Mouse (Mus musculus): Measurements from ENCODE around the gene St6galnac3. TPM values are rescaled to one million over a fixed set of nuclear protein-coding genes. Genes with fewer than 3 reads are reported as not detected.

Gene St6galnac3
- total RNA-seq, 1 experiment from 2014 or later = 6.8 TPM

- ATAC-seq (ENCODE audit: extremely low read depth, insufficient number of reproducible peaks, low FRiP score, poor library complexity, severe bottlenecking) = no peak
Measured at GRCm38 (mm10) chr3:153735796-153736549, 11.0 kb upstream of the St6galnac3 start.

- ATAC-seq (ENCODE audit: extremely low read depth, insufficient number of reproducible peaks, low FRiP score, poor library complexity, severe bottlenecking) = no peak
Measured at GRCm38 (mm10) chr3:153734741-153735140, 9.8 kb upstream of the St6galnac3 start.

- ATAC-seq (ENCODE audit: extremely low read depth, insufficient number of reproducible peaks, low FRiP score, poor library complexity, severe bottlenecking) = no peak
Measured at GRCm38 (mm10) chr3:153733364-153734159, 8.6 kb upstream of the St6galnac3 start.

- no peak for ATAC-seq (ENCODE audit: extremely low read depth, insufficient number of reproducible peaks, low FRiP score, poor library complexity, severe bottlenecking)
Measured at GRCm38 (mm10) chr3:153732749-153733148, 7.8 kb upstream of the St6galnac3 start.

- no peak for ATAC-seq (ENCODE audit: extremely low read depth, insufficient number of reproducible peaks, low FRiP score, poor library complexity, severe bottlenecking)
Measured at GRCm38 (mm10) chr3:153732035-153732434, 7.1 kb upstream of the St6galnac3 start.

GRCm38 (mm10) chr3:153728577-153728976, 3.6 kb upstream of the St6galnac3 start:
- ATAC-seq (ENCODE audit: extremely low read depth, insufficient number of reproducible peaks, low FRiP score, poor library complexity, severe bottlenecking) = no peak

- ATAC-seq (ENCODE audit: extremely low read depth, insufficient number of reproducible peaks, low FRiP score, poor library complexity, severe bottlenecking) = no peak
Measured at GRCm38 (mm10) chr3:153723467-153724079, 1.4 kb downstream of the St6galnac3 start.

GRCm38 (mm10) chr3:153721525-153721924, 3.4 kb downstream of the St6galnac3 start:
- no peak for ATAC-seq (ENCODE audit: extremely low read depth, insufficient number of reproducible peaks, low FRiP score, poor library complexity, severe bottlenecking)

GRCm38 (mm10) chr3:153720922-153721321, 4.1 kb downstream of the St6galnac3 start:
- ATAC-seq (ENCODE audit: extremely low read depth, insufficient number of reproducible peaks, low FRiP score, poor library complexity, severe bottlenecking) = no peak

GRCm38 (mm10) chr3:153720296-153720695, 4.7 kb downstream of the St6galnac3 start:
- no peak for ATAC-seq (ENCODE audit: extremely low read depth, insufficient number of reproducible peaks, low FRiP score, poor library complexity, severe bottlenecking)

GRCm38 (mm10) chr3:153719256-153719970, 5.6 kb downstream of the St6galnac3 start:
- ATAC-seq (ENCODE audit: extremely low read depth, insufficient number of reproducible peaks, low FRiP score, poor library complexity, severe bottlenecking) = no peak

- no peak for ATAC-seq (ENCODE audit: extremely low read depth, insufficient number of reproducible peaks, low FRiP score, poor library complexity, severe bottlenecking)
Measured at GRCm38 (mm10) chr3:153718724-153719123, 6.2 kb downstream of the St6galnac3 start.

- no peak for ATAC-seq (ENCODE audit: extremely low read depth, insufficient number of reproducible peaks, low FRiP score, poor library complexity, severe bottlenecking)
Measured at GRCm38 (mm10) chr3:153717742-153718141, 7.2 kb downstream of the St6galnac3 start.

GRCm38 (mm10) chr3:153715646-153716045, 9.3 kb downstream of the St6galnac3 start:
- no peak for ATAC-seq (ENCODE audit: extremely low read depth, insufficient number of reproducible peaks, low FRiP score, poor library complexity, severe bottlenecking)

- no peak for ATAC-seq (ENCODE audit: extremely low read depth, insufficient number of reproducible peaks, low FRiP score, poor library complexity, severe bottlenecking)
Measured at GRCm38 (mm10) chr3:153710545-153710944, 14.4 kb downstream of the St6galnac3 start.

- ATAC-seq (ENCODE audit: extremely low read depth, insufficient number of reproducible peaks, low FRiP score, poor library complexity, severe bottlenecking) = no peak
Measured at GRCm38 (mm10) chr3:153707687-153708086, 17.3 kb downstream of the St6galnac3 start.

- no peak for ATAC-seq (ENCODE audit: extremely low read depth, insufficient number of reproducible peaks, low FRiP score, poor library complexity, severe bottlenecking)
Measured at GRCm38 (mm10) chr3:153706901-153707300, 18.1 kb downstream of the St6galnac3 start.

GRCm38 (mm10) chr3:153701752-153702740, 22.9 kb downstream of the St6galnac3 start:
- ATAC-seq (ENCODE audit: extremely low read depth, insufficient number of reproducible peaks, low FRiP score, poor library complexity, severe bottlenecking) = no peak
